Mouse (Mus musculus): ENCODE measurements around the gene Slc8a2. TPM values are rescaled to one million over a fixed set of nuclear protein-coding genes. Genes with fewer than 3 reads are reported as not detected.

Slc8a2 gene
- polyA plus RNA-seq, 1 experiment, result 1.2 TPM

DNA sequence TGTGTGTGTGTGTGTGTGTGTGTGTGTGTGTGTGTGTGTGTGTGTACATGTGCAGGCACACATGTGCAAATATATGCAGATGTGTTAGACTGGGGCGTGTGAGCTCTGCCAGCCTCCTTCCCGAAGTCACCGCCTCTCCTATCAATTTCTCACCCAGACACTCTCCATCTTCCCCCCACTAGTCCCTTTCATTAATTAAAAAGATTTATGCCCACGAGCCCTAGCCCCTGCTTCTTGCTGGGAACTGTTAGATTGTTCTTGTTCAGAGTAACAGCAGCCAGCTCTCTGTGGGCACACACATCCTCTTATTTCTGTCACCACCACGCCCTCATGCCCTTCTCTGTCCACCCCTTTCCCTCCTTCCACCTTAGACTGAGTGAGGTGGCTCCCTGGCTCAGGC, 43.5 kb downstream of the Slc8a2 start:
- Histone ChIP-seq H3K27ac (ENCODE audit: control insufficient read depth, insufficient read depth, low read length) (no peak overlapping the region), H3K27me3 (ENCODE audit: control insufficient read depth, insufficient read depth, low read length) (no peaks in the 10 kb centered on the region; the same call in 1 of the 2 replicates), H3K36me3 (ENCODE audit: control insufficient read depth, insufficient read depth, low read length) (no peaks in the 10 kb centered on the region), H3K4me3 (ENCODE audit: control insufficient read depth, insufficient read depth, low read length) (no peak overlapping the region), H3K4me1 (replicated peaks; ENCODE audit: control insufficient read depth, insufficient read depth, low read length) (peaks cover 18% of the 10 kb centered on the region)
- 34% methylated on average over 5 of the region's 5 CpGs for WGBS
- TF ChIP-seq POLR2A (IDR thresholded peaks at IDR 0.05; ENCODE audit: control insufficient read depth, extremely low read depth, insufficient read depth, low read length, poor library complexity), result no peak
- no peak for TF ChIP-seq CTCF (IDR thresholded peaks at IDR 0.05; ENCODE audit: borderline replicate concordance, control insufficient read depth, extremely low read depth, insufficient read depth, low read length, poor library complexity)
- no peak for DNase-seq

DNA sequence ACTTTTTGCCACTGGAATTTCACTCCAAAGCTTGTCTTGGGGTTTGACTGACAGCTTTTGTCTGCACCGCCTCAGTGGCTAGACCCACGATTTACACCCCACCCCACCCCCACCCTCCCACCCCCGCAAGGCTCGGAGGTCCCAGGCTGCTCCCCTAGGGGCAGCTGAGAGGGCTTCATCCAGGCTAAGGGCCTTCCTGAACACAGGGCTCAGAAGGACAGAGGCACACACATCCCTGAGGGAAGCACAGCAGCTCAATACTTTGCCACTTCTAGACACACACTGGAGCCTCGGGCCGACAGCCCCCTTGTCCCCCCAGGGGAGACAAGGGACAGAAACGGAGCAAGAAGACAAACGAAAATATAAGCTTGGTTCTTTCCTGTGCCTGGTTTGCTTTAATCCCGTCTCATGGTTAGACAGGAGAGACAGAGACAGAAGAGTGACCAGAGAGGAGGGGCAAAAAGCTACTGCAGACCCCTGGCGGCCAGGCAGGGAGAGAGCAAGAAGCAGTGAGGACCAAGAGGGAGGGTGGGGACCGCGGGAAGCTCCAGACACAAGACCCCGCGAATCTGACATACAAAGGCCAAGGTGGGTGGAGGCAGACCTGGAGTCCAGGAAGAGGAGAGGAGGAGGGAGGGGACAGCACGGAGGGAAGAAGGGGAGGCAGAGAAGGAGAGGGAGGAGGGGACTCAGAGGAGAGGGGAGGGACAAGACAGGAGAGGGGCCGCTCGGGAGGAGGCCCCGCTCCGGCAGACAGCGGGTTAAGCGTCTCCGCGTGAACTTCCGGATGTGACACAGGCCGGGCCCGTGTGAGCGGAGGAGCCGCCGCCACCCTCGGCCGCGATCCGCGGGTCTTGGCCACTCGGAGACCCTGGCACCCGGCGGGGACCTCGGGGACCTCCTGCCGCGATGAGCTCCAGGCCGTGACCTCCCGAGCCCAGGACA, 45.2 kb downstream of the Slc8a2 start, which contains the start of gene Meis3:
TSS of gene Meis3 (plus strand) at position 494 of the 945 bp plus-strand sequence.
- DNase-seq, result peak; percentile 68
- H3K27me3 ChIP-seq (ENCODE audit: control insufficient read depth, insufficient read depth, low read length), result no peaks in the 10 kb centered on the region; the same call in 1 of the 2 replicates
- 1% methylated on average over 42 of the region's 42 CpGs for WGBS

DNA sequence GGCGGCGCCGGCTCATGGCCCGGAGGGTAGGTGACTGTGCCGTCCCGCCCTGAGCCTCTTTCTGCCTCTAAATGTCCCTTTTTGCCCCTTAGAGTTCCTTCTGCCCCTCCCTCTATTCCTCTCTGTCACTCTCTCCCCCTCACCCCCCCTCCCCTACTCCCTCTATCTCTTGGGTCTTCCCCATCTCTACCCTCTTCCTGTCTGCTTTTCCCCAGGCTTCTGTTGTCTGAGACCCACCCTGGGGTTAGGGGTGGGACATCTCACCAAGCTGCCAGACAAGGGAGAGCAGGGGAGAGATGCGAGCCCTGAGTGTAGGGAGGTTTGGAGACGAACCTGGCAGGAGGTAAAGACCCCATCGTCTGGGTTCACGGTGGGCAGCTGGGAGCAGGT, 45.9 kb downstream of the Slc8a2 start:
- 4% methylated on average over 10 of the region's 10 CpGs for WGBS
- Histone ChIP-seq H3K4me1 (replicated peaks; ENCODE audit: control insufficient read depth, insufficient read depth, low read length) (peaks cover 18% of the 10 kb centered on the region), H3K4me3 (ENCODE audit: control insufficient read depth, insufficient read depth, low read length) (peak overlapping the region; percentile 51), H3K27me3 (ENCODE audit: control insufficient read depth, insufficient read depth, low read length) (no peaks in the 10 kb centered on the region; the same call in 1 of the 2 replicates), H3K36me3 (ENCODE audit: control insufficient read depth, insufficient read depth, low read length) (no peaks in the 10 kb centered on the region), H3K27ac (ENCODE audit: control insufficient read depth, insufficient read depth, low read length) (no peak overlapping the region)
- TF ChIP-seq CTCF (IDR thresholded peaks at IDR 0.05; ENCODE audit: borderline replicate concordance, control insufficient read depth, extremely low read depth, insufficient read depth, low read length, poor library complexity) (no peak), POLR2A (IDR thresholded peaks at IDR 0.05; ENCODE audit: control insufficient read depth, extremely low read depth, insufficient read depth, low read length, poor library complexity) (no peak)
- DNase-seq, result no peak

More for the DNA sequence above, 45.2 kb downstream of the Slc8a2 start, which contains the start of gene Meis3:
- no peak for TF ChIP-seq POLR2A (IDR thresholded peaks at IDR 0.05; ENCODE audit: control insufficient read depth, extremely low read depth, insufficient read depth, low read length, poor library complexity)
- TF ChIP-seq CTCF (IDR thresholded peaks at IDR 0.05; ENCODE audit: borderline replicate concordance, control insufficient read depth, extremely low read depth, insufficient read depth, low read length, poor library complexity), result peak; percentile 79; the same call in 1 of the 2 replicates
- peaks cover 18% of the 10 kb centered on the region for H3K4me1 ChIP-seq (replicated peaks; ENCODE audit: control insufficient read depth, insufficient read depth, low read length)
- H3K4me3 ChIP-seq (ENCODE audit: control insufficient read depth, insufficient read depth, low read length), result peak within 1 kb of the TSS; percentile 51
- H3K27ac ChIP-seq (ENCODE audit: control insufficient read depth, insufficient read depth, low read length), result no peak within 1 kb of the TSS
- H3K36me3 ChIP-seq (ENCODE audit: control insufficient read depth, insufficient read depth, low read length), result no peaks in the 10 kb centered on the region

DNA sequence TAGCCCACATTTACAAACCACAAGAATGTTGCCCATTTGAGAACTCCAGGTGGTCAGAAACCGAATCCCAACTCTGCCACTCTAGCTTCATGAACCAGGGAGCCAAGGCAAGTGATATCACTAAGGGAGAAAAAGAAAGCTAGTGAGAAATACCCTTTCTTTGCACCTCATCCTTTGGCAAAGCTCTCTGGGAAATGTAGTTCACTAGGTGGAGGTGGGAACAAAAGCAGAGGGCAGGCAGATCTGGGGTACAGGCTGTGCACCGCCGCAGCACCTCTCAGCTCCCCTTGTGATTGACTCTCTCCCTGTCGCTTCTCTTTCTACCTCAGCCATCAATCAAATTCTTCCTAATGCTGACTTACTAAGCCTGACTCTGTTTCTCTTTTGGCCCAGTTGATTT, 48.5 kb downstream of the Slc8a2 start:
- no peak overlapping the region for H3K27ac ChIP-seq (ENCODE audit: control insufficient read depth, insufficient read depth, low read length)
- H3K36me3 ChIP-seq (ENCODE audit: control insufficient read depth, insufficient read depth, low read length), result no peaks in the 10 kb centered on the region
- peaks cover 18% of the 10 kb centered on the region for H3K4me1 ChIP-seq (replicated peaks; ENCODE audit: control insufficient read depth, insufficient read depth, low read length)
- H3K4me3 ChIP-seq (ENCODE audit: control insufficient read depth, insufficient read depth, low read length), result no peak overlapping the region
- DNase-seq, result no peak
- no peaks in the 10 kb centered on the region for H3K27me3 ChIP-seq (ENCODE audit: control insufficient read depth, insufficient read depth, low read length)
- 40% methylated on average over 4 of the region's 4 CpGs for WGBS
- TF ChIP-seq POLR2A (IDR thresholded peaks at IDR 0.05; ENCODE audit: control insufficient read depth, extremely low read depth, insufficient read depth, low read length, poor library complexity) (no peak), CTCF (IDR thresholded peaks at IDR 0.05; ENCODE audit: borderline replicate concordance, control insufficient read depth, extremely low read depth, insufficient read depth, low read length, poor library complexity) (no peak)

DNA sequence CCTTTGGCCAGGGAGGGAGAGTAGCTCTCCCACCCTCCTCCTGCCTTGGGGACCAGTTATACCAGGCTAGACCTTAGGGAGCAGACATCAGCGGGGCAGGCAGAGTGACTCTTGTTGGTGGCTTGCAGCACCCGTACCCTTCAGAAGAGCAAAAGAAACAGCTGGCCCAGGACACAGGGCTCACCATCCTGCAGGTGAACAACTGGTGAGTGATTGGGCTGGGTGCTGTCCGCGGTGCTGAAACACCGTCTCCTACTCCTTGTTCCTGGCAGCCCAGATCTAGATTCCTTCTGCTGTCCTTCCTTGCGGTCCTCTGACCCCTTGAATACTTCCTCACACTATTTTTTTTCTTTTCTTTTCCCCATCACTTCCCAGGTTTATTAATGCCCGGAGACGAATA, 54.0 kb downstream of the Slc8a2 start:
- WGBS, result 17% methylated on average over 8 of the region's 8 CpGs
- Histone ChIP-seq H3K4me1 (replicated peaks; ENCODE audit: control insufficient read depth, insufficient read depth, low read length) (no peaks in the 10 kb centered on the region), H3K36me3 (ENCODE audit: control insufficient read depth, insufficient read depth, low read length) (no peaks in the 10 kb centered on the region), H3K4me3 (ENCODE audit: control insufficient read depth, insufficient read depth, low read length) (no peak overlapping the region), H3K27me3 (ENCODE audit: control insufficient read depth, insufficient read depth, low read length) (no peaks in the 10 kb centered on the region), H3K27ac (ENCODE audit: control insufficient read depth, insufficient read depth, low read length) (no peak overlapping the region)
- TF ChIP-seq CTCF (IDR thresholded peaks at IDR 0.05; ENCODE audit: borderline replicate concordance, control insufficient read depth, extremely low read depth, insufficient read depth, low read length, poor library complexity), result no peak
- TF ChIP-seq POLR2A (IDR thresholded peaks at IDR 0.05; ENCODE audit: control insufficient read depth, extremely low read depth, insufficient read depth, low read length, poor library complexity), result no peak
- peak; percentile 49 for DNase-seq

DNA sequence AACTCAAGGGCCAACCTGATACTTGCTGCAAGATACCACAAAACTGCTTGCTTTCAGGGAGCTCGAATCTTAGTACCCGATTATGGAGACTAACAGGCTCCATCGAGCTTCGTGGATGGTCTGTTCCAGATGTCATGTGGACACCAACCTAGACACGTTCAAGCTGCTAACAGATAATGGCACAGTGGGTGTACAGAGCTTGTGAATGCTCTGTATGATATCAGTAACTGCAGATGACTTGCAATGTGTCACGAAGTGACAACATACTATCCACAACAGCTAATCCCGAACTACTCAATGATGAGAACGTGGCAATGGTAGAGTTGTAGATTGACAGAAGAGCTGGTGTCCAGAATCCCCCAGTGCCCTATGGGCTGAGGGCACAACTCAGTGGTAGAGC, 57.9 kb downstream of the Slc8a2 start:
- no peak for DNase-seq
- H3K4me1 ChIP-seq (replicated peaks; ENCODE audit: control insufficient read depth, insufficient read depth, low read length), result no peaks in the 10 kb centered on the region
- H3K36me3 ChIP-seq (ENCODE audit: control insufficient read depth, insufficient read depth, low read length), result no peaks in the 10 kb centered on the region
- 89% methylated on average over 8 of the region's 8 CpGs for WGBS
- H3K27ac ChIP-seq (ENCODE audit: control insufficient read depth, insufficient read depth, low read length), result no peak overlapping the region
- no peak overlapping the region for H3K4me3 ChIP-seq (ENCODE audit: control insufficient read depth, insufficient read depth, low read length)
- H3K27me3 ChIP-seq (ENCODE audit: control insufficient read depth, insufficient read depth, low read length), result no peaks in the 10 kb centered on the region
- no peak for TF ChIP-seq POLR2A (IDR thresholded peaks at IDR 0.05; ENCODE audit: control insufficient read depth, extremely low read depth, insufficient read depth, low read length, poor library complexity)
- TF ChIP-seq CTCF (IDR thresholded peaks at IDR 0.05; ENCODE audit: borderline replicate concordance, control insufficient read depth, extremely low read depth, insufficient read depth, low read length, poor library complexity), result no peak

Measured in thymus, adult 2 months (tissue).